Mouse (Mus musculus) spleen, postnatal 4 days (tissue): Measurements from ENCODE around the gene Ythdf2.
"Not testable (repeated sequence)": the region's sequence is repeated elsewhere in the genome, so short reads cannot be mapped to it uniquely, and the experiment has no call there.

ENCODE experiments used
- DNase-seq, 2 experiments: peaks; one replicate each; pipeline ENCODE4 v3.0.0; 2022; ENCODE audit warnings: low spot score in 2 of 2

Ythdf2 gene

GRCm38 (mm10) chr4:132211953-132212734, at the start of gene Ythdf2:
Gene Ythdf2, minus strand, starts transcription at chr4:132212303.
- peak; percentile 98 to 100 for DNase-seq

GRCm38 (mm10) chr4:132260404-132261379, 48.6 kb upstream of the Ythdf2 start:
- peak; percentile 54 to 76 for DNase-seq

- DNase-seq = no peak
These were observed 47.1 kb upstream of the Ythdf2 start for GRCm38 (mm10) chr4:132259248-132259647.

- DNase-seq = no peak
These were observed 44.3 kb upstream of the Ythdf2 start for GRCm38 (mm10) chr4:132256384-132256783.

- no peak for DNase-seq
These were observed 42.9 kb upstream of the Ythdf2 start for GRCm38 (mm10) chr4:132254986-132255385.

- DNase-seq = no peak
These were observed 41.5 kb upstream of the Ythdf2 start for GRCm38 (mm10) chr4:132253622-132254021.

GRCm38 (mm10) chr4:132253128-132253527, 41.0 kb upstream of the Ythdf2 start:
- no peak for DNase-seq

- peak in 1 of 2 experiments; percentile 35 for DNase-seq
These were observed 39.5 kb upstream of the Ythdf2 start for GRCm38 (mm10) chr4:132251596-132251995.

GRCm38 (mm10) chr4:132247451-132247997, 35.4 kb upstream of the Ythdf2 start:
- no peak for DNase-seq

- DNase-seq = no peak
These were observed 33.5 kb upstream of the Ythdf2 start for GRCm38 (mm10) chr4:132245643-132246042.

- DNase-seq = peak; percentile 71 to 74
These were observed 29.1 kb upstream of the Ythdf2 start for GRCm38 (mm10) chr4:132241208-132241607.

GRCm38 (mm10) chr4:132240367-132240766, 28.3 kb upstream of the Ythdf2 start:
- no peak for DNase-seq

GRCm38 (mm10) chr4:132238356-132238755, 26.3 kb upstream of the Ythdf2 start:
- no peak for DNase-seq

- no peak for DNase-seq
These were observed 22.6 kb upstream of the Ythdf2 start for GRCm38 (mm10) chr4:132234710-132235109.

GRCm38 (mm10) chr4:132230422-132230821, 18.3 kb upstream of the Ythdf2 start:
- DNase-seq = no peak

- DNase-seq = not testable (repeated sequence)
These were observed 9.9 kb upstream of the Ythdf2 start for GRCm38 (mm10) chr4:132222001-132222400.

- not testable (repeated sequence) for DNase-seq
These were observed 6.3 kb upstream of the Ythdf2 start for GRCm38 (mm10) chr4:132218439-132218838.

- no peak for DNase-seq
These were observed 5.7 kb upstream of the Ythdf2 start for GRCm38 (mm10) chr4:132217781-132218180.

GRCm38 (mm10) chr4:132216602-132217001, 4.5 kb upstream of the Ythdf2 start:
- DNase-seq = no peak

GRCm38 (mm10) chr4:132214847-132215246, 2.7 kb upstream of the Ythdf2 start:
- peak; percentile 49 to 64 for DNase-seq

GRCm38 (mm10) chr4:132211091-132211942, 786 bp downstream of the Ythdf2 start:
- DNase-seq = peak; percentile 49 to 79
